Mouse (Mus musculus): ENCODE measurements around the gene Msmo1.

Msmo1 gene

GRCm38 (mm10) chr8:64712499-64712898 lies 21.1 kb downstream of the Msmo1 start:
- DNase-seq (ENCODE audit: extremely low read depth, low read depth): no peak

GRCm38 (mm10) chr8:64711544-64711943 lies 22.0 kb downstream of the Msmo1 start:
- no peak for DNase-seq (ENCODE audit: extremely low read depth, low read depth)

GRCm38 (mm10) chr8:64707481-64707880 lies 26.1 kb downstream of the Msmo1 start:
- no peak for DNase-seq (ENCODE audit: extremely low read depth, low read depth)

- DNase-seq (ENCODE audit: extremely low read depth, low read depth): no peak
These were observed 30.4 kb downstream of the Msmo1 start for GRCm38 (mm10) chr8:64703191-64703590.

- no peak for DNase-seq (ENCODE audit: extremely low read depth, low read depth)
These were observed 40.9 kb downstream of the Msmo1 start, which contains the start of gene Cpe for GRCm38 (mm10) chr8:64692651-64693201. Cpe (minus strand) TSS chr8:64693054.

GRCm38 (mm10) chr8:64691591-64692401 lies 41.8 kb downstream of the Msmo1 start:
- DNase-seq (ENCODE audit: extremely low read depth, low read depth): no peak

- no peak for DNase-seq (ENCODE audit: extremely low read depth, low read depth)
These were observed 42.7 kb downstream of the Msmo1 start for GRCm38 (mm10) chr8:64690845-64691244.

GRCm38 (mm10) chr8:64690306-64690705 lies 43.3 kb downstream of the Msmo1 start:
- no peak for DNase-seq (ENCODE audit: extremely low read depth, low read depth)

- DNase-seq (ENCODE audit: extremely low read depth, low read depth): no peak
These were observed 44.9 kb downstream of the Msmo1 start for GRCm38 (mm10) chr8:64688741-64689140.

GRCm38 (mm10) chr8:64688161-64688560 lies 45.4 kb downstream of the Msmo1 start:
- no peak for DNase-seq (ENCODE audit: extremely low read depth, low read depth)

GRCm38 (mm10) chr8:64682501-64682900 lies 51.1 kb downstream of the Msmo1 start:
- no peak for DNase-seq (ENCODE audit: extremely low read depth, low read depth)

GRCm38 (mm10) chr8:64676381-64676780 lies 57.2 kb downstream of the Msmo1 start:
- no peak for DNase-seq (ENCODE audit: extremely low read depth, low read depth)

GRCm38 (mm10) chr8:64674951-64675585 lies 58.5 kb downstream of the Msmo1 start:
- DNase-seq (ENCODE audit: extremely low read depth, low read depth): no peak

GRCm38 (mm10) chr8:64672920-64673319 lies 60.7 kb downstream of the Msmo1 start:
- no peak for DNase-seq (ENCODE audit: extremely low read depth, low read depth)

- no peak for DNase-seq (ENCODE audit: extremely low read depth, low read depth)
These were observed 61.7 kb downstream of the Msmo1 start for GRCm38 (mm10) chr8:64671937-64672336.
